Mouse (Mus musculus) liver, embryonic 14.5 days (tissue): ENCODE data around the gene Shf. TPM values are rescaled to one million over a fixed set of nuclear protein-coding genes. Genes with fewer than 3 reads are reported as not detected.
A peak's percentile ranks its signal among the peaks of the same experiment; 100 is the strongest.

Experiments used
- ATAC-seq: fragments of 200-750 bp; cut with Nextera tagmentation; 2 replicates; pipeline ENCODE4 v1.8.0; 2017; ENCODE audit warnings: moderate number of reproducible peaks, mild to moderate bottlenecking, moderate library complexity; ENCODE audit not compliant: insufficient read depth
- DNase-seq, 3 experiments: peaks; one replicate each; pipeline ENCODE4 v3.0.0-alpha.2; 2012 to 2013; ENCODE audit warnings: low read depth in 3 of 3, low spot score in 3 of 3
- H3K27ac ChIP-seq: fragments of 300-500 bp; sonication (generic); 2 replicates; pipeline ENCODE4 v1.5.1; 2014; ENCODE audit warnings: moderate library complexity, mild to moderate bottlenecking, control low read depth, inconsistent platforms
- H3K27me3 ChIP-seq: fragments of 300-500 bp; sonication (generic); 2 replicates; pipeline ENCODE4 v1.6.1; 2014; ENCODE audit warnings: mild to moderate bottlenecking, low read length, moderate library complexity; ENCODE audit not compliant: control insufficient read depth, insufficient read depth
- H3K36me3 ChIP-seq: fragments of 300-500 bp; sonication (generic); replicated peaks from 2 replicates; pipeline ENCODE4 v1.6.1; 2014; ENCODE audit warnings: low read depth; ENCODE audit not compliant: control insufficient read depth, insufficient read depth
- H3K4me1 ChIP-seq, 2 experiments: fragments of 200-500 bp in 1 of 2; fragments of 300-500 bp in 1 of 2; sonication (generic) in 1 of 2; replicated peaks; 2 replicates each; pipeline ENCODE4 v1.6.1; 2012 to 2014; ENCODE audit warnings: antibody characterized with exemption in 1 of 2, inconsistent platforms in 1 of 2, low read length in 1 of 2; ENCODE audit not compliant: control insufficient read depth in 2 of 2, insufficient read depth in 2 of 2
- H3K4me2 ChIP-seq: fragments of 300-500 bp; sonication (generic); 2 replicates; pipeline ENCODE4 v1.6.1; 2014; ENCODE audit warnings: low read depth, mild to moderate bottlenecking, control low read depth, moderate library complexity
- H3K4me3 ChIP-seq, 2 experiments: fragments of 200-500 bp in 1 of 2; fragments of 300-500 bp in 1 of 2; sonication (generic) in 1 of 2; 2 replicates each; pipeline ENCODE4 v1.5.1; 2012 to 2014; ENCODE audit warnings: low read depth in 2 of 2, low read length in 2 of 2, mild to moderate bottlenecking in 2 of 2, control low read depth in 1 of 2, inconsistent platforms in 1 of 2, moderate library complexity in 1 of 2; ENCODE audit not compliant: insufficient read depth in 1 of 2
- H3K9ac ChIP-seq: fragments of 300-500 bp; sonication (generic); replicated peaks from 2 replicates; pipeline ENCODE4 v1.6.1; 2014; ENCODE audit warnings: mild to moderate bottlenecking, control low read depth, moderate library complexity
- H3K9me3 ChIP-seq: fragments of 300-500 bp; sonication (generic); 2 replicates; pipeline ENCODE4 v1.6.1; 2016; ENCODE audit warnings: low read length, mixed read lengths; ENCODE audit not compliant: control insufficient read depth
- CTCF ChIP-seq: IDR thresholded peaks from 2 replicates; pipeline ENCODE4 v1.5.1; 2016; ENCODE audit warnings: antibody characterized with exemption, low read depth, control low read depth
- EP300 ChIP-seq: IDR thresholded peaks from 2 replicates; pipeline ENCODE4 v1.6.1; 2016; ENCODE audit warnings: antibody characterized with exemption, low read depth
- WGBS: fragments of 180-500 bp; shearing (Covaris S2); extraction: QIAGEN DNeasy Blood & Tissue Kit; methylation state at CpG from one replicate; pipeline ENCODE4 v1.1.7; 2014; ENCODE audit not compliant: insufficient replicate concordance; 5-methylcytosine and 5-hydroxymethylcytosine counted together
- polyA plus RNA-seq, 2 experiments: library from polyadenylated mRNA; depleted of rRNA in 1 of 2; stranded (reverse) in 1 of 2; unstranded in 1 of 2; fragments of >200 nt; fragmentation: Nextera tagmentation in 1 of 2; extraction: Ambion mirVana in 1 of 2; gene quantifications; 2 replicates each; pipeline versions ENCODE4 v1.2.1 to v1.2.3; 2012 to 2014

Shf gene
- polyA plus RNA-seq, 2 experiments: 1.8 to 7.1 TPM

DNA sequence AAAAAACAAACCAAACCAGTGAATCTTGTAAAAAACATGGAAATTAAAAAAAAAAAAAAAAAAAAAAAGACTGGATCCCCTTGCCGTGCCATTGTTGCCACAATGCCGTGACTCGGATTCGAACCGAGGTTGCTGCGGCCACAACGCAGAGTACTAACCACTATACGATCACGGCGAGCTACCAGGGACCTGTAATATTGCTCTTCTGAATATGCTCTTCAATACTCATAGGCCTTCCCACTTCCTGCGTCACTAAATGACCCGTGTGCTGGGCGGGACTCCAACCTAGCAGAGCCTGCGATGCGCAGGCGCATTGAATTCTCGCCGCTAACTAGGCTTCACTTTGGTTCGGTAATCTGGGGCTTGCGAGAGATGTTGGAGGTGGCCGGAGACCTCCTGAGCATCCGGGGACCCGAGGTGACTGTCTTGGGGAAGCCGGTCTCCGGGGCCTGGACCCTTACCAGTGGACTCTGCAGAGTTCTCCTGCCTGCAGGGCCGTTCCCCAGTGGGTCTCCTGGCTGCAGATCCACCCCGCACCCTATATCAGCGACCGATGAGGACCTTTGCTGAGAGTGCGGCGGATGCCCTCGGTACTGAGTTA lies 6.5 kb upstream of the Shf start:
- Histone ChIP-seq H3K4me2 (peak overlapping the region; percentile 98), H3K4me3 (peak overlapping the region; percentile 64 to 91), H3K27me3 (no peaks in the 10 kb centered on the region), H3K9ac (peak overlapping the region; percentile 65), H3K4me1 (peaks cover 2 to 10% of the 10 kb centered on the region in 2 experiments; a peak in 3 of 4 replicates), H3K9me3 (no peaks in the 10 kb centered on the region), H3K36me3 (no peaks in the 10 kb centered on the region), H3K27ac (peak overlapping the region; percentile 7)
- under 1% methylated on average over 32 of the region's 32 CpGs for WGBS
- TF ChIP-seq EP300 (peak; percentile 35; the same call in 1 of the 2 replicates), CTCF (no peak)
- ATAC-seq (peak; percentile 64), DNase-seq (peak; percentile 95 to 96 (median 96))

DNA sequence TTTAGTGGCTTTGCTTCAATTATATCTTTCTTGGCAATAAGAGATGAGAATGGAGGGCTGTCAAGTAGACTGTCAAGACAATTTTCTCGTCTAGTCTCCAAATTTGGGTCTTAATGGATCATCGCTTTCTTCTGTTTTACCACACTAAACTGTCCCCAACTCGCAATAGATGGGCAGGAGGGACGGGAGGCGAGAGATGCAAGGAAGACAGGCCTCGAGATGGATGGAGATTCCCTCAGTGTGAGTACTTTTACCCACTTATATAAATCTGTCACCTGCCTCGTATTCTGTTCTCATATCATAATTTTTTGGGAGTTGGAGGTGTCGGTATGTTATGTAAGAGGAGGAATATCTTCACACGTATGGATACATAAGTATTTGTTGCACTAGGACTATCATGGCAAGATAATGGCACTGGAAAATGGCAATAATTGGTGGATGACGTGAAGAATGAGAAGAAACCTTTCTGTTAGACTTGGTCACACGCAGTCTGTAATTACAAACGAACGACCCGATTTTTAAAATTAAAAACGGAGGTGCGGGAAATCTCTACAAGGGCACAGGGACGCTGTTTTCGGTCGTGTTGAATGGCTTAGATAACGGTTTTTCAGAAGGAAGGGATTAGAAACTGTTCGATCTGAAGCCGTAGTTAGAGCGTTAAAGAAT lies 5.8 kb upstream of the Shf start:
- DNase-seq (no peak), ATAC-seq (no peak)
- TF ChIP-seq EP300: no peak
- TF ChIP-seq CTCF: no peak
- Histone ChIP-seq H3K4me2 (peak overlapping the region; percentile 68), H3K9me3 (no peaks in the 10 kb centered on the region), H3K4me1 (peaks cover 5 to 15% of the 10 kb centered on the region in 2 experiments), H3K9ac (peak overlapping the region; percentile 59), H3K36me3 (no peaks in the 10 kb centered on the region), H3K27ac (no peak overlapping the region), H3K27me3 (no peaks in the 10 kb centered on the region), H3K4me3 (peak overlapping the region; percentile 60 to 62)
- 23% methylated on average over 23 of the region's 23 CpGs for WGBS

DNA sequence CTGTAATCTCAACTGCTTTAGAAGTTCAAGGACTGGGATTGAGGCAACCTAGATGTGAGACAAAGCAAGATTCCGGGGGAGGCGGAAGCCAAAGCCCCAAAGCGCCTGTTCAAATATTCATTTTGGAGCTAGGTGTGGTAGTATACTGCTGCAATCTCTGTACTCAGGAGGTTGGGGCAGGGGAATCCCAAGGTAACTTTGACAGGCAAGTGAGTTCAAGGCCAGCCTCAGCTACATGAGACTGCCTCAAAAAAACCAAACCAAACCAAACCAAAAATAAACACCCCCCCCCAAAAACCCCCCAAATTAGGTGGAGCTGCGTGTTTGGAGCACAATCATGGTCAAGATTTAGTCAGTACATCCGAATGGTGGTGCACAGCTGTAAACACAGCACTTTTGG lies 5.0 kb upstream of the Shf start:
- Histone ChIP-seq H3K4me3 (no peak overlapping the region), H3K4me1 (peaks cover 11 to 22% of the 10 kb centered on the region in 2 experiments), H3K27me3 (no peaks in the 10 kb centered on the region), H3K4me2 (no peak overlapping the region), H3K36me3 (no peaks in the 10 kb centered on the region), H3K9me3 (no peaks in the 10 kb centered on the region), H3K27ac (no peak overlapping the region), H3K9ac (no peak overlapping the region)
- no peak for ATAC-seq
- TF ChIP-seq CTCF (no peak), EP300 (no peak)
- WGBS: 66% methylated on average over 5 of the region's 5 CpGs
- no peak for DNase-seq

DNA sequence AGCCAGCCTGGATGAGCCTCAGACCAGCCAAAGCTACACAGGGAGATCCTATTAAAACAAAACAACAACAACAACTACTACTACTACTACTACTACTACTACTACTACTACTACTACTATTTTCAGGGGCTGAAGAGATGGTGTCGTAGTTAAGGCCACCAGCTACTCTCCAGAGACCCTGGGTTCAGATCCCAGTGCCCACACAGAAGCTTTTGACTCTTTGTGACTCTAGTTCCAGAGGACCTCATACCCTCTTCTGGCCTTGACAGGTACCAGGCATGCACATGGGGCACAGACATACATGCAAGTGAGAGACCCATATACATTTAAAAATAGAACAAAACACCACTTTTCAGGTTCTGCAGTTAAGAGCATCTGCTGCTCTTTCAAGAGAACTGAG lies 3.6 kb upstream of the Shf start:
- no peak overlapping the region for H3K27ac ChIP-seq
- H3K27me3 ChIP-seq: no peaks in the 10 kb centered on the region
- ATAC-seq: no peak
- DNase-seq: no peak
- no peaks in the 10 kb centered on the region for H3K36me3 ChIP-seq
- no peaks in the 10 kb centered on the region for H3K9me3 ChIP-seq
- H3K4me2 ChIP-seq: no peak overlapping the region
- peaks cover 11 to 23% of the 10 kb centered on the region in 2 experiments for H3K4me1 ChIP-seq
- H3K4me3 ChIP-seq: no peak overlapping the region
- no peak for TF ChIP-seq CTCF
- no peak for TF ChIP-seq EP300
- no peak overlapping the region for H3K9ac ChIP-seq
- WGBS: 41% methylated on average over 1 of the region's 1 CpGs

DNA sequence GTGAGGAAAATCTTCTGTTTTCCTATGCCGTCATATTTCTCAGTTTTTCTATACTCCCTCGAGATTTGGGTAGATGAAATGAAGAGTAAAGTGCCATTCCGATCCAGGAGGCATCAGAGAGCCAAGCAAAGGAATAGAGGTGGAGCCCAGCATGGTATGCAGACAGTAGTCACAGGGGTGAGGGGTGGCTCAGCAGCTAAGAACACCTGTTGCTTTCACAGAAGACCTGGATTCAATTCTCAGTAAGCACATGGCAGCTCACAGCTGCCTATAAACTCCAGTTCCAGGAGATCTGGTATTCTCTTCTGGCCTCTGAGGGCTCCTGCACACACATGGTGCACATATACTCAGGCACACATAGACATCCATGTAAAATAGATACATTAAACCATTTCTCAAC lies 3.1 kb upstream of the Shf start:
- Histone ChIP-seq H3K4me3 (no peak overlapping the region), H3K36me3 (no peaks in the 10 kb centered on the region), H3K9me3 (no peaks in the 10 kb centered on the region), H3K4me1 (peaks cover 15 to 28% of the 10 kb centered on the region in 2 experiments), H3K9ac (no peak overlapping the region), H3K27ac (no peak overlapping the region), H3K27me3 (no peaks in the 10 kb centered on the region), H3K4me2 (no peak overlapping the region)
- 60% methylated on average over 3 of the region's 3 CpGs for WGBS
- TF ChIP-seq EP300: no peak
- no peak for TF ChIP-seq CTCF
- ATAC-seq (no peak), DNase-seq (no peak)
